Mouse (Mus musculus) E14TG2a.4 (cell line): ENCODE measurements at regions not wholly inside any gene's neighbourhood (a gene's known extent, or its start where the extent isn't known, plus 50 kb on each side); places are given as distances from the start of the nearest gene placed in this dataset.

Experiments used
- CTCF ChIP-seq: conservative IDR thresholded peaks from 2 replicates; pipeline ENCODE4 v1.5.1; 2014; ENCODE audit warnings: low read length
- NANOG ChIP-seq: IDR thresholded peaks from 2 replicates; pipeline ENCODE4 v1.6.1; 2014; ENCODE audit warnings: borderline replicate concordance, low read length, mixed read lengths
- POU5F1 ChIP-seq: IDR thresholded peaks from 2 replicates; pipeline ENCODE4 v1.6.1; 2014; ENCODE audit warnings: low read length, borderline replicate concordance

DNA sequence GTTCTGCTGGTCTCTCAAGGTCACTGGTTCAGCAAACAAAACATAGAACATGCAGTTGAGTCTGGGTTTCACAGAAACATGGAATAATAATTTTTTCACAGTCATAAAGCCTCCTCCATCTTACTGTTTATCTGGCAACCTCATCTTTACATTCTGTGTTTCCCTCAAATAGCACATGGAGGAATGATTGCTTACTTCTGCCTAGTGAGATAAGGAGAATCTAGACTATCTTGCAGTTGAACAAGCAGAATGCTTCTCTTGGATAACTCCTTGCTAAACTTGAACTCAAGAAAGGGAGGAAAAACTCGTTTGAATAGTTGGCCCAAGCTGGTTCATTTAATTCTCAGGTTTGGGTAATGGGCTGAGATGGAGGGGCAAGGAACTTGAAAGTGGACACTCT, 112.8 kb downstream of the Gm21750 start:
- TF ChIP-seq CTCF (no peak), NANOG (no peak), POU5F1 (no peak)
